Mouse (Mus musculus) regulatory T cell (primary cell): ENCODE measurements around the gene Stra6.

ENCODE experiments used
- in situ Hi-C: fragments of 300-600 bp; cut with MboI, MseI; formaldehyde crosslinking; loops from one replicate; pipeline ENCODE4 v1.15.1; 2025; ENCODE audit warnings: high pct_unique_total_duplicates

The Stra6 gene

DNA sequence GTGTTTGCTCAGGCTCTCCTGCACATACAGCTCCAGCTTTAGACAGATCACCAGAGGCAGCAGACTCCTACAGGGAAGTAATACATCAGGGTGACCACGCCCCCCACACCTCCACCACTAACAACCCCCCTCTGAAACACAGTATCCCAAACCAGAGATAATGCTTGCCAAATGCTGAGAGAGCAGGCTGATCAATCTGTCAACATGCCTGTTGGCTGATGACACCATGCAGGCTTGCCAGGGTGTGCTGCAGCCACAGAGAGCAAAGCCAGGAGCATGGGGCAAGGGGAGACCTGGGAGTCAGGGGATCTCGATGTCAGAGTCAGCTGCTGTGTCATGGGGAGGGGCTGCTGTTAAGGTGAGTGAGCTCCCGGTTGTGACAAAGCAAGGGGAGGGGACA is at the start of gene Stra6:
TSS of gene Stra6 (plus strand) at position 258 of the 400 bp plus-strand sequence.
- in situ Hi-C loops = loop anchor here (5.0 to 25.0 kb wide), 2 partner anchors 249 to 1276 kb away; partner anchors contain the start of genes Lingo1 and Loxl1

- in situ Hi-C loops = no loop called here
Observed at GRCm38 (mm10) chr9:58014393-58015160, 49.0 kb upstream of the Stra6 start.

DNA sequence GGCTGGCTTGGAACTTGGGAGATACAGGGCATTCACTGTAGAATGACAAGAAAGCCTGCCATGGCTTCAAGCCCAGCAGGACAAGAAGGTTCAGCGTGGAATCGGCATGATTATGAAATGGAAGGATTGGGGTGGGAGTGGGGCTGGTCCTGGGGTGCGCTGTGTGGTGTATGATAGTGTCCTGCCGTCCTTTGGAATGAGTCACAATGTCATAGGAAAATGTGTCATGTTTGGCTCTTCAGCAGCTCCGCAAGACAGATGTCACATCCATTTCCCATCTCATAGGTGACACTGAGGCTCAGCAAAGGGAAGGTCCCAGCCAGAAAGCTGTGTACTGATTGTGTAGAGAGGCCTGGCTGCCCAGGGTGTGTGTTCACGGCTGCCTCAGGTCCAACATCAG is 47.7 kb upstream of the Stra6 start:
- in situ Hi-C loops = no loop called here

GRCm38 (mm10) chr9:58016962-58017361 is 46.6 kb upstream of the Stra6 start:
- in situ Hi-C loops = no loop called here

DNA sequence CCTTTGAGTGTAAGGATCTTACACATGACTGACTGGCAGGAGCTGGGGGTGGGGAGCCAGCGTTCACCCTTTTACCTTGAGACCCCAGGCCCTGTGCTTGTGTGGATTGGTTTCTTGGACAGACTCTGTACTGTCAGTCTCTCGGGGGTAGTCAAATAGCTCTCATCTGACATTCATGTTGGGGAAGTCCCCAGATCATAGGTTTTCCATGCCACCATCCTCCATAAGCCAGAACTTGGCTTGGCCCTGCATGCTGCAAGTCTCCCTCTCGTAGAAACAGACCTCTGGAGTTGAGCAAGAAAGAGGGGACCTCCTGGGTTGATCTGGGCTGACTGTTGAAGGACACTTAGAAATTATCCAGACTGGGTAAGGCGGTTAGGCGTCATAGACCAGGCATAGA is 45.2 kb upstream of the Stra6 start:
- in situ Hi-C loops = no loop called here

DNA sequence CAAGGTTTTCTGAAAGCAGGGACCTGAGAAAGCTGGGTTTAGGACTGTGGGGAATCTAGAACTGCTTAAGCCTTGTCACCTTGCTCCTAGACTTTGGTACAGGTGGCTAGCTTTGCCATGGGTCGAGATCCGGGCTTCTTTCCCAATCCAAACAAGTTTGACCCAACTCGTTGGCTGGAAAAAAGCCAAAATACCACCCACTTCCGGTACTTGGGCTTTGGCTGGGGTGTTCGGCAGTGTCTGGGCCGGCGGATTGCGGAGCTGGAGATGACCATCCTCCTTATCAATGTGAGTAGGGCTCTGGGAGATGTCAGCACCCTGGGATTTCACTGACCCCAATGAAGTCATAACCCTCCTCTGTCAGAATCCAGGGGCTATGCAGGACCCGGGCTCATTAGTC is 37.6 kb upstream of the Stra6 start:
- in situ Hi-C loops = no loop called here

- in situ Hi-C loops = no loop called here
Observed at GRCm38 (mm10) chr9:58027426-58028180, 36.0 kb upstream of the Stra6 start.

DNA sequence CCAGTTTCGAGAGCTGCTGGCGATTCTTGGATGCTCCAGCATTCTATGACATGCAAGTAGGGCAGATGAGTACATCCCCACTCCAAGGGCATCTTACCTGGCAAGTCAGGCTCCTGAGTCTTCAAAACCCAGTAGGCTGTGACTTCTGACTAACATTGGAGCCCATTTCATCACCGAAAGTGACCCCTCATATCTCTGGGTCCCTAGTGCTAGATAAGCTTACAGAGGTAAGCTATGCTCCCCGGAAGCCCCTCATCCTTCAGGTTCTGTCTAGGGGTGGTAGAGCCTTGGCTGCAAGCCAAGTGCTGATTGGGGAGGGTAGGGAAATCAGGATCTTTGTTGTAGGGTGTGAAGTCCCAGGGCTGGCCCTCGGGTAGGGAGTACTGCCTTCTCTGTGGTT is 34.7 kb upstream of the Stra6 start:
- in situ Hi-C loops = no loop called here

DNA sequence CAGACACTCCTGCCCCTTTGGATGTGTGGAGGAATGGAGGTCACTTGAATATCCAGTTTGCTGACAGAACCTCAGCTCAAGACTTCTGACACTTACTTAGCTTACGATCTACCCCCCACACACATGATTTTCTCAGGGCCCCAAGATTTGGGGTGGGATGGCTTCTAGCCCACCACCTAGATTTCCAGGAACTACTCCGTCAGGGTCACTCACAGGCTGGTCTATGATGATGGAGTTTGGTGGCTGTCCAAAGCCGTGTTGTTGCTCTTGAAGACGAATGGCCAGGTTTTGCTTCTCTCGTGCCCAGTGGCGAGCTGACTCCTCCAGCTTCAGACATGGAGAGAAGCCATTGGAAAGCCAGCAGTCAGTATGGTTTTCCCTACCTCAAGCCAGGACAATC is 34.0 kb upstream of the Stra6 start:
- in situ Hi-C loops = no loop called here

DNA sequence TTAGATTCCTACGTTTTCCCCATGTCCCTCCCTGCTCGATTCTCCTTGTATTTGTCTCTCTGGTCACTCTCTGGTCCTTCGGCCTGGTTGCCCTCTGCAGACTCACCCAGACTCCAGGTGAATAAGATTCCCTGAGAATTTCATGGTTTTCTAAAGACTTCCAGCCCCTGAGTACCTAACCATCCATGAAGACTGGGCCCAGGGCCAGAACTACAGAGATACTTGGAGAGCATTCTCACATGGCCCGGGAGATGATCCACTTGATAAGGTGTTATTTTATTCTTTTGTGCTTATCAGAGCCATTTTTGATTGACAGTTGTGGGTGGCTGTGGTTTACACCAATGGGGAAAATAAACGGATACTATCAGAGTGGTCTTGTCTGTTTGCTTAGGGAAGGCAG is 31.7 kb upstream of the Stra6 start:
- in situ Hi-C loops = no loop called here

GRCm38 (mm10) chr9:58035519-58035918 is 28.1 kb upstream of the Stra6 start:
- in situ Hi-C loops = loop anchor here (5.0 kb wide), 1 partner anchor 167 kb away; the partner anchor contains the start of genes Islr and Islr2

DNA sequence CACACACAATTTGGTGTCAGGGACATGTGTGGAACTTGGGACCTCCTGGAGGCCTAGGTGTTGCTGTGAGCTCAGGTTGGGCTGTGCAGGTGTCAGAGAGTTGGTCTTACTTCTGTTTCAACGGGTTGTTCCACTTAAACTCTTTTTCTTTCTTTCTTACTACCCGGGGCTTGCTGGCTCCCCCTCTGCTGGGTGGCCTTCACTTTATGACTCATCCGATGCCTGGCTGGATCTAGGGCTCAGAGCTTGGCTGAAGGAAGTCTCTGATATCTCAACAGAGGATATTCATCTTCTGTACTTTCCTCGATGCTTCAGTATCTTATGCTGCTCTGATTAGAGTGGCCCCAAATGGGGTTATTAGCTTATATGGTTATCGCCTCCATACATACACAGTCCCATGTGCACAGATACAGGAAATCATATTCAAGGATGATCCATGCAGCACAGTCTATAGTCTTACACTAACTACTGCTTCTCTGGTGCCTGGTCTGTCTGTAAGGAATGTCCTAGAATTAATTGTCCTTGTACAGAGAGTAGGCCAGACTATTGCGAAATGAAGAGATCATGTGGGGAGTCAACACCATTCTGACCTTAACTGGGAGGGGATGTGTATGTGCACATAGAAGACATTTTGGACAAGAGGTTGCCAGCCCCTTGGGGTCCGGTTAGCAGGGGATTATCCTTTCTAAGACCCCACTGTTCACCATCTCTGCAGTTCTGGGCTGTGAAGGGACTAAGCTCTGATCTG is 27.5 kb upstream of the Stra6 start:
- in situ Hi-C loops = loop anchor here (5.0 kb wide), 1 partner anchor 166 kb away; the partner anchor contains the start of genes Islr and Islr2

GRCm38 (mm10) chr9:58036961-58037360 is 26.6 kb upstream of the Stra6 start:
- in situ Hi-C loops = loop anchor here (5.0 kb wide), 1 partner anchor 165 kb away; the partner anchor contains the start of genes Islr and Islr2

DNA sequence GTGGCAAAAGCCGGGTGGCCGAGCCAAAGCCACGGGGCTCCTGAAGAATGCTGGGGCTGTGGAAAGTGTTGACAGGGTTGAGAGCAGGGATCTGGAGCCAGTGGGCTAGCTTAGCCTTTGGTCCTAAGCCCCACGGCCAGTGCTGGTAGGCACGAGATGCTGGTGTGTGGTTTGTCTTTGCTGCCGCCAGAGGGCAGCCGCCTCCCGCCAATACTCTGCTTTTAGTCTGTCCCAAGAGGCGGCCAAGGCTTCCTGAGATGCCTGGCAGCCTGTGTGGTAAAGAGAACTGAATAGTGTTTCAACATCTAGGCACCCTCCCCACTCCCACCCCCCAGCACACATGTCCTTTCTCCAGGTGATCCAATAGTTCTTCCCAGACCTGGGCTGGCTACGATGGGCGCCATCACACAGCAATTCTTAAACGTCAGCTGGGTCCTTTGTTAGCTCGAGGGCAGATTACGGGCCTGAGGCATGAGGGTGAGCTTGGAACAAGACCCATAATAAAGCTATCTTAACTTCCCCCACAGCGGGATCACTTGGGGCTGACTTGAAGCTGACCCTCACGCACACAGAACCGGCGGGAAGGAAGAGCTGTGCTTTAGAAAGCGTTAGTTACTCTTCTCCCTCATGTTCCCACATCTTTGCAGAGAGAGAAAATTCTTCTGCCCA is 25.0 kb upstream of the Stra6 start:
- in situ Hi-C loops = loop anchor here (5.0 kb wide), 1 partner anchor 164 kb away; the partner anchor contains the start of genes Islr and Islr2

- in situ Hi-C loops = no loop called here
Observed at GRCm38 (mm10) chr9:58040977-58041376, 22.6 kb upstream of the Stra6 start.

GRCm38 (mm10) chr9:58042391-58042790 is 21.2 kb upstream of the Stra6 start:
- in situ Hi-C loops = no loop called here

DNA sequence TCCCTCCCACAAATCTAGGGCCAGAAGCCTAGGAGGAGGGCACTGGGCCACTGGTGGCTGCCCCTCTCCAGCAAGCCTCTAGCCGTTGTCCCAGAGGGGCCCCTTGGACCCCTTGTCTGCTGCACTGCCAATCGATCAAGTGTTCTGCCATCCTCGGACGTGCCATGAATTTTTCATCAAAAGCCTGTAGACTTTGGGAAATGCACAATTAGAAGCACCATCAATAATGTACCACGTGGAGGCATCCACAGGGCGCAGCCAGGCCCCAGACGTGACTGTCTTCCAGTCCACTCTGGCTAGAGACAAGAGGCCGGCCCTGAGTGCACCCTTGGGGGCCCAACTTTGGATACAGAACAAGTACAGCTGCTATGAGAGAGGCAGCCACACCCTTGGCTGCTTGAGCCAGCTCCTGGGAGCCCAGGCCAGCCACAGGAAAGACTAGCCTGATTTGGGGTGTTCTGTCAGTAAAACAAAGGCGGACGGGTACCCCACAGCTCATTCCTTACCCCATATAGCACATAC is 20.0 kb upstream of the Stra6 start:
- in situ Hi-C loops = no loop called here

- in situ Hi-C loops = no loop called here
Observed at GRCm38 (mm10) chr9:58044828-58045227, 18.8 kb upstream of the Stra6 start.

- in situ Hi-C loops = no loop called here
Observed at GRCm38 (mm10) chr9:58045646-58046045, 17.9 kb upstream of the Stra6 start.

- in situ Hi-C loops = no loop called here
Observed at GRCm38 (mm10) chr9:58047061-58047460, 16.5 kb upstream of the Stra6 start.

GRCm38 (mm10) chr9:58048621-58049020 is 15.0 kb upstream of the Stra6 start:
- in situ Hi-C loops = no loop called here
